Comparison of ENCODE assay signal across 19 mouse cellular contexts in genomic region chr3:128230390-128230789, GRCm38 (mm10).
"Had no signal": no experiment of that assay in that cellular context is flagged by ENCODE, and none has a peak within 500 bp of the region (broad histone marks: within the 10 kb centered on the region; RNA-seq: fewer than 3 reads in every experiment).

No protein-coding gene starts in this region.

- H3K27ac ChIP-seq: left cerebral cortex, adult 2 months; limb, embryonic 12.5 days; limb, embryonic 15.5 days; liver, embryonic 14.5 days; macrophage; neural tube, embryonic 12.5 days; neural tube, embryonic 15.5 days had no signal

- H3K4me1 ChIP-seq: limb, embryonic 12.5 days; limb, embryonic 15.5 days; neural tube, embryonic 12.5 days; neural tube, embryonic 15.5 days had no signal

- H3K27me3 ChIP-seq: limb, embryonic 12.5 days; limb, embryonic 15.5 days; neural tube, embryonic 12.5 days; neural tube, embryonic 15.5 days had no signal

- H3K9ac ChIP-seq: limb, embryonic 12.5 days; limb, embryonic 15.5 days; liver, embryonic 14.5 days; liver, postnatal 0 days; lung, embryonic 14.5 days; neural tube, embryonic 12.5 days; neural tube, embryonic 15.5 days had no signal

- DNase-seq: kidney, adult 2 months; kidney, postnatal 10 days; kidney, postnatal 36 days; layer of hippocampus, postnatal 36 days; left cerebral cortex, postnatal 4 days; liver, postnatal 0 days; lung, embryonic 14.5 days; thymus, adult 18-20 months; thymus, postnatal 36 days had no signal

- ATAC-seq: intestine, postnatal 0 days; liver, postnatal 0 days; lung, postnatal 0 days had no signal

- H3K4me2 ChIP-seq: limb, embryonic 12.5 days; limb, embryonic 15.5 days; liver, embryonic 11.5 days; lung, embryonic 14.5 days; neural tube, embryonic 12.5 days; neural tube, embryonic 15.5 days had no signal

- H3K9me3 ChIP-seq: limb, embryonic 12.5 days; limb, embryonic 15.5 days; neural tube, embryonic 12.5 days; neural tube, embryonic 15.5 days had no signal

- H3K36me3 ChIP-seq: limb, embryonic 12.5 days; limb, embryonic 15.5 days; neural tube, embryonic 12.5 days; neural tube, embryonic 15.5 days had no signal

- H3K4me3 ChIP-seq: left cerebral cortex, adult 2 months; limb, embryonic 12.5 days; limb, embryonic 15.5 days; neural tube, embryonic 12.5 days; neural tube, embryonic 15.5 days had no signal
